Mouse (Mus musculus) adrenal gland, adult 8-10 months (tissue): ENCODE results near the gene Nrip1. TPM values are rescaled to one million over a fixed set of nuclear protein-coding genes. Genes with fewer than 3 reads are reported as not detected.
"Not testable (repeated sequence)": the region's sequence is repeated elsewhere in the genome, so short reads cannot be mapped to it uniquely, and the experiment has no call there.

Experiments used
- DNase-seq: peaks from one replicate; pipeline ENCODE4 v3.0.0; 2022
- total RNA-seq, 4 experiments: library from RNA; stranded (reverse); gene quantifications; 2 replicates each; pipeline ENCODE4 v1.2.4; 2022

Nrip1 gene
- total RNA-seq, result 100 to 1,000 TPM in 2 of 4 experiments, 10 to 100 TPM in 2; 86.7 to 143 (median 105) TPM

GRCm38 (mm10) chr16:76373671-76374091 is at the start of gene Nrip1:
TSS of gene Nrip1 (minus strand) at chr16:76373827.
- peak; percentile 64 for DNase-seq

- DNase-seq, result no peak
Measured at GRCm38 (mm10) chr16:76422531-76422930, 48.9 kb upstream of the Nrip1 start.

GRCm38 (mm10) chr16:76419849-76420248 is 46.2 kb upstream of the Nrip1 start:
- no peak for DNase-seq

GRCm38 (mm10) chr16:76416477-76416876 is 42.9 kb upstream of the Nrip1 start:
- DNase-seq, result no peak

GRCm38 (mm10) chr16:76416060-76416438 is 42.4 kb upstream of the Nrip1 start:
- no peak for DNase-seq

- no peak for DNase-seq
Measured at GRCm38 (mm10) chr16:76415407-76416059, 41.9 kb upstream of the Nrip1 start.

- DNase-seq, result no peak
Measured at GRCm38 (mm10) chr16:76414528-76414927, 40.9 kb upstream of the Nrip1 start.

- peak; percentile 50 for DNase-seq
Measured at GRCm38 (mm10) chr16:76413581-76413980, 40.0 kb upstream of the Nrip1 start.

GRCm38 (mm10) chr16:76409355-76409722 is 35.7 kb upstream of the Nrip1 start:
- DNase-seq, result no peak

GRCm38 (mm10) chr16:76408696-76409354 is 35.2 kb upstream of the Nrip1 start:
- DNase-seq, result no peak

- DNase-seq, result peak; percentile 8
Measured at GRCm38 (mm10) chr16:76408241-76408640, 34.6 kb upstream of the Nrip1 start.

- no peak for DNase-seq
Measured at GRCm38 (mm10) chr16:76407321-76407920, 33.8 kb upstream of the Nrip1 start.

- no peak for DNase-seq
Measured at GRCm38 (mm10) chr16:76406897-76407296, 33.3 kb upstream of the Nrip1 start.

- DNase-seq, result no peak
Measured at GRCm38 (mm10) chr16:76406319-76406718, 32.7 kb upstream of the Nrip1 start.

- not testable (repeated sequence) for DNase-seq
Measured at GRCm38 (mm10) chr16:76403305-76403704, 29.7 kb upstream of the Nrip1 start.

- DNase-seq, result no peak
Measured at GRCm38 (mm10) chr16:76396512-76396911, 22.9 kb upstream of the Nrip1 start.

- no peak for DNase-seq
Measured at GRCm38 (mm10) chr16:76393267-76393666, 19.6 kb upstream of the Nrip1 start.

- DNase-seq, result no peak
Measured at GRCm38 (mm10) chr16:76386496-76386895, 12.9 kb upstream of the Nrip1 start.

GRCm38 (mm10) chr16:76386071-76386470 is 12.4 kb upstream of the Nrip1 start:
- no peak for DNase-seq

GRCm38 (mm10) chr16:76377211-76377610 is 3.6 kb upstream of the Nrip1 start:
- no peak for DNase-seq

- no peak for DNase-seq
Measured at GRCm38 (mm10) chr16:76376661-76377060, 3.0 kb upstream of the Nrip1 start.

- DNase-seq, result peak; percentile 83
Measured at GRCm38 (mm10) chr16:76372941-76373561, 576 bp downstream of the Nrip1 start.
